Mouse (Mus musculus): ENCODE measurements around the gene Hmga1b. TPM values are rescaled to one million over a fixed set of nuclear protein-coding genes. Genes with fewer than 3 reads are reported as not detected.

Gene Hmga1b
- total RNA-seq, 2 experiments from 2014 or later = 20.8 to 24.1 TPM

- DNase-seq (ENCODE audit: low spot score in 2 of 2) = peak; percentile 81 to 91
- TF ChIP-seq CTCF (conservative IDR thresholded peaks at IDR 0.05) = peak; percentile 98
- peak overlapping the region; percentile 74 for H3K27ac ChIP-seq
- H3K4me3 ChIP-seq = no peak overlapping the region
These were observed 37.7 kb downstream of the Hmga1b start for GRCm38 (mm10) chr11:120800061-120800904.

GRCm38 (mm10) chr11:120804274-120804673, 41.7 kb downstream of the Hmga1b start:
- TF ChIP-seq CTCF (conservative IDR thresholded peaks at IDR 0.05) = no peak
- Histone ChIP-seq H3K4me3 (no peak overlapping the region), H3K27ac (no peak overlapping the region)
- DNase-seq (ENCODE audit: low spot score in 2 of 2) = no peak

- no peak for DNase-seq (ENCODE audit: low spot score in 2 of 2)
- TF ChIP-seq CTCF (conservative IDR thresholded peaks at IDR 0.05) = no peak
- no peak overlapping the region for H3K4me3 ChIP-seq
- H3K27ac ChIP-seq = no peak overlapping the region
These were observed 42.2 kb downstream of the Hmga1b start for GRCm38 (mm10) chr11:120804769-120805168.

- no peak for TF ChIP-seq CTCF (conservative IDR thresholded peaks at IDR 0.05)
- DNase-seq (ENCODE audit: low spot score in 2 of 2) = no peak
- H3K4me3 ChIP-seq = no peak overlapping the region
- no peak overlapping the region for H3K27ac ChIP-seq
These were observed 43.0 kb downstream of the Hmga1b start for GRCm38 (mm10) chr11:120805375-120806298.

GRCm38 (mm10) chr11:120808010-120808409, 45.4 kb downstream of the Hmga1b start:
- H3K27ac ChIP-seq = no peak overlapping the region
- no peak for DNase-seq (ENCODE audit: low spot score in 2 of 2)
- no peak for TF ChIP-seq CTCF (conservative IDR thresholded peaks at IDR 0.05)
- H3K4me3 ChIP-seq = no peak overlapping the region

- peak in 1 of 2 experiments; percentile 47 for DNase-seq (ENCODE audit: low spot score in 2 of 2)
- no peak overlapping the region for H3K27ac ChIP-seq
- no peak overlapping the region for H3K4me3 ChIP-seq
- no peak for TF ChIP-seq CTCF (conservative IDR thresholded peaks at IDR 0.05)
These were observed 49.5 kb downstream of the Hmga1b start for GRCm38 (mm10) chr11:120812068-120812467.

Other genes starting within 250 kb of the Hmga1b start
- gene Gcgr, start 232.1 kb upstream of the Hmga1b start, total RNA-seq (2021) = not detected
- 10 to 100 TPM; 65.2 to 67.6 TPM for gene Mcrip1, start 213.1 kb upstream of the Hmga1b start, total RNA-seq (2021)
- gene Ppp1r27, start 211.7 kb upstream of the Hmga1b start, total RNA-seq (2021) = not detected
- 100 to 1,000 TPM; 106 to 118 TPM for gene P4hb, start 189.5 kb upstream of the Hmga1b start, total RNA-seq (2021)
- gene Arhgdia, start 181.2 kb upstream of the Hmga1b start, total RNA-seq (2021) = 100 to 1,000 TPM; 270 to 277 TPM
- 10 to 100 TPM; 58.0 to 66.8 TPM for gene Alyref, start 164.4 kb upstream of the Hmga1b start, total RNA-seq (2021)
- 10 to 100 TPM; 87.1 to 89.6 TPM for gene Anapc11, start 164.4 kb upstream of the Hmga1b start, total RNA-seq (2021)
- 1 to 10 TPM; 1.3 to 1.7 TPM for gene Npb, start 154.3 kb upstream of the Hmga1b start, total RNA-seq (2021)
- 100 to 1,000 TPM; 128 to 142 TPM for gene Pcyt2, start 144.9 kb upstream of the Hmga1b start, total RNA-seq (2021)
- 10 to 100 TPM; 42.9 to 46.4 TPM for gene Sirt7, start 137.6 kb upstream of the Hmga1b start, total RNA-seq (2021)
- gene Mafg, start 129.2 kb upstream of the Hmga1b start, total RNA-seq (2021) = 10 to 100 TPM; 71.6 to 80.3 TPM
- gene Pycr1, start 119.0 kb upstream of the Hmga1b start, total RNA-seq (2021) = 1 to 10 TPM; 1.3 to 1.8 TPM
- gene Myadml2, start 114.6 kb upstream of the Hmga1b start, total RNA-seq (2021) = 1 to 10 TPM; 3.9 to 8.7 TPM
- gene Notum, start 101.6 kb upstream of the Hmga1b start, total RNA-seq (2021) = 1 to 10 TPM; 4.7 to 5.4 TPM
- gene Aspscr1, start 89.8 kb upstream of the Hmga1b start, total RNA-seq (2021) = 10 to 100 TPM; 50.7 to 53.2 TPM
- 10 to 100 TPM; 13.1 to 16.9 TPM for gene Cenpx, start 49.1 kb upstream of the Hmga1b start, total RNA-seq (2021)
- gene Lrrc45, start 48.9 kb upstream of the Hmga1b start, total RNA-seq (2021) = 10 to 100 TPM; 60.0 to 70.4 TPM
- 10 to 100 TPM; 36.4 to 38.2 TPM for gene Rac3, start 41.3 kb upstream of the Hmga1b start, total RNA-seq (2021)
- gene Dcxr, start 35.5 kb upstream of the Hmga1b start, total RNA-seq (2021) = 10 to 100 TPM in 1 of 2 experiments, 1 to 10 TPM in 1; 9.9 to 11.3 TPM
- 1 to 10 TPM; 1.3 to 4.9 TPM for gene Cbr2, start 30.7 kb upstream of the Hmga1b start, total RNA-seq (2021)
- gene Rfng, start 21.4 kb downstream of the Hmga1b start, total RNA-seq (2021) = 10 to 100 TPM; 67.7 to 69.7 TPM
- 100 to 1,000 TPM; 150 to 153 TPM for gene Gps1, start 21.5 kb downstream of the Hmga1b start, total RNA-seq (2021)
- gene Dus1l, start 33.6 kb downstream of the Hmga1b start, total RNA-seq (2021) = 10 to 100 TPM; 45.6 to 46.2 TPM
- 100 to 1,000 TPM; 184 to 185 TPM for gene Fasn, start 61.8 kb downstream of the Hmga1b start, total RNA-seq (2021)
- gene Ccdc57, start 170.1 kb downstream of the Hmga1b start, total RNA-seq (2021) = 1 to 10 TPM; 8.4 to 8.7 TPM
- 1 to 10 TPM; 1.6 to 1.9 TPM for gene Slc16a3, start 185.7 kb downstream of the Hmga1b start, total RNA-seq (2021)
- 100 to 1,000 TPM; 133 to 136 TPM for gene Csnk1d, start 228.5 kb downstream of the Hmga1b start, total RNA-seq (2021)

All from layer of hippocampus, adult 2 months (tissue).